Mouse (Mus musculus): Measurements from ENCODE around the gene Pigt. TPM values are rescaled to one million over a fixed set of nuclear protein-coding genes. Genes with fewer than 3 reads are reported as not detected.
A peak's percentile ranks its signal among the peaks of the same experiment; 100 is the strongest.

The Pigt gene
- polyA plus RNA-seq, 1 experiment: 39.1 TPM

DNA sequence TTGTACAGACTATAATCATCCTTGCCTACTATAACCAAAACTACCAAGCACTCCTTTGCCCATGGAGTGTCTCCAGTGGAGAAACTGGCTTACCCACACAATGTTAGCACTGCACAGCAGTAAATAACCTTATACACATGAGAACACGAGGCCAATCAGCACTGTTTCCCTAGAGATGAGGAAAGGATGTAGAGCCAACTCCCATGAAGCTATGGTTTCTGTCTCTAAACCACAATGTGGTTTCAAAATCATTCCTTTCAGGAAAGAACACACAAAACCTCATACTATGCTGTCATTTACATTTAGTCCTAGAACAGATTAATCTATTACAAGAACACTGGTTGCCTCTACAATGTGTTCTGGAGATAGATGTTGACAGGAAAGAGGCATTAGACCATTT lies 989 bp upstream of the Pigt start:
- no peak overlapping the region for H3K4me3 ChIP-seq (replicated peaks; ENCODE audit: control insufficient read depth, low read depth, low read length)
- no peaks in the 10 kb centered on the region for H3K4me1 ChIP-seq (ENCODE audit: control insufficient read depth, insufficient read depth, low read length)
- no peak overlapping the region for H3K27ac ChIP-seq (ENCODE audit: control insufficient read depth, insufficient read depth, low read depth, low read length, poor library complexity)
- WGBS: 0% methylated on average over 1 of the region's 1 CpGs
- TF ChIP-seq POLR2A (IDR thresholded peaks at IDR 0.05; ENCODE audit: borderline replicate concordance, control insufficient read depth, low read depth, low read length) (no peak), CTCF (IDR thresholded peaks at IDR 0.05; ENCODE audit: control insufficient read depth, insufficient read depth, low read length) (no peak)

DNA sequence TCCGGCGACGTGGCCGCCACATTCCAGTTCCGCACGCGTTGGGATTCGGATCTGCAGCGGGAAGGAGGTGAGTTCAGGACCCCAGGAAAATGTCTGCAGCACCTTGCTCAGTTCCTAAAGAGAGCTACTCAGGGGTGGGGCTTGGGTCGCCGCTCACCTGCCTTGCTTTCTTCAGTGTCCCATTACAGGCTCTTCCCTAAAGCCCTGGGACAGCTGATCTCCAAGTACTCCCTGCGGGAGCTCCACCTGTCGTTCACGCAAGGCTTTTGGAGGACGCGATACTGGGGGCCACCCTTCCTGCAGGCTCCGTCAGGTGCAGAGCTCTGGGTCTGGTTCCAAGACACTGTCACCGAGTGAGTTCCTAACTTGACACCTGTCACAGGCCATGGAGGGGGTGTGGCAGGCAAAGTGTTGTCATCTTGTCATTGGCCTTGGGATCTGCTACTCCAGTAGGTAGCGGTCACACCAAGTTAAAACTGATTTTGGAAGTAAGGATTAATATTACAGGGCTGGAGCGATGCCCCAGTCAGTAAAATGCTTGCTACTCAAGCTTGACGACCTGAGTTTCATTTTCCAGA lies 460 bp downstream of the Pigt start:
- WGBS: 5% methylated on average over 21 of the region's 21 CpGs
- Histone ChIP-seq H3K27ac (ENCODE audit: control insufficient read depth, insufficient read depth, low read depth, low read length, poor library complexity) (peak overlapping the region; percentile 9; the same call in 1 of the 2 replicates), H3K4me1 (ENCODE audit: control insufficient read depth, insufficient read depth, low read length) (no peaks in the 10 kb centered on the region), H3K4me3 (replicated peaks; ENCODE audit: control insufficient read depth, low read depth, low read length) (peak overlapping the region; percentile 92)
- TF ChIP-seq CTCF (IDR thresholded peaks at IDR 0.05; ENCODE audit: control insufficient read depth, insufficient read depth, low read length): no peak
- no peak for TF ChIP-seq POLR2A (IDR thresholded peaks at IDR 0.05; ENCODE audit: borderline replicate concordance, control insufficient read depth, low read depth, low read length)

DNA sequence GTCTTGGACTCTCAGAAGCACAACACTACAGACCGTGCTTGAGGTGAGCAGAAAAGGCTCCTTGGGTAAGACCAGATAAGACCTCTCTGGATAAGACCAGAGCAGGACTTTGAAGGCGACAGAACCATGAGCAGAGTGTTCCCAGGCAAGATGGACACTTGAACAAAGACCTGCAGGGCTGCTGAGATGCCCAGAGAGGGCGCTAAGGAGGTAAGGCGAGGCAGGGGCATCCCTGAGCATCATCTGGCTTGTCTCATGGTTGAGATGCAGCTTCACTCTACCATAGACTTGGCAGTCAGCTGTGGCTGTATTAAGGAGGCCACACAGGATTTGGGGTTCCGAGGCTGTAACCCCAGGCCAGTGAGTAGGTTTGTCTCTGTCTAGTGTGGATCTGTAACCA lies 2.0 kb downstream of the Pigt start:
- Histone ChIP-seq H3K27ac (ENCODE audit: control insufficient read depth, insufficient read depth, low read depth, low read length, poor library complexity) (no peak overlapping the region), H3K4me3 (replicated peaks; ENCODE audit: control insufficient read depth, low read depth, low read length) (no peak overlapping the region), H3K4me1 (ENCODE audit: control insufficient read depth, insufficient read depth, low read length) (no peaks in the 10 kb centered on the region)
- no peak for TF ChIP-seq POLR2A (IDR thresholded peaks at IDR 0.05; ENCODE audit: borderline replicate concordance, control insufficient read depth, low read depth, low read length)
- TF ChIP-seq CTCF (IDR thresholded peaks at IDR 0.05; ENCODE audit: control insufficient read depth, insufficient read depth, low read length): no peak
- WGBS: 81% methylated on average over 5 of the region's 5 CpGs

DNA sequence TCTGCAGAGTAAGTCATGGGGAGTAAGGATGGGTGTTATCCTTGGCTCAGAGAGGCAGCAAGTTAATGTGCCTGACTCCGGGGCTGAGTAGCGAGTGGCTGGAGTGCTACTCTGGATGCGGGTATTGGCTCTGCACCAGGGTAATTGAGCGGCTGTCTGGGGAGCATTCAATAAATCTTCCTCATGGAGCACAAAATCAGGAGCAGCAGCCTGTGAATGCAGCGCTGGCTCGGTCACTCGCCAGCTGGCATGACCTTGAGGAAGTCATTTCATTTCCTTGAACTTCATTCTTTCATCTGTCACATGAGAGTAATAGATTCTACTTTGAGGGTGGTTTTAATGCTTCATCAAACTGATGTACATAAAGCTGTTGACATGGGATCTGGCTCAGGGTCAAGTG lies 3.2 kb downstream of the Pigt start:
- Histone ChIP-seq H3K27ac (ENCODE audit: control insufficient read depth, insufficient read depth, low read depth, low read length, poor library complexity) (no peak overlapping the region), H3K4me1 (ENCODE audit: control insufficient read depth, insufficient read depth, low read length) (no peaks in the 10 kb centered on the region), H3K4me3 (replicated peaks; ENCODE audit: control insufficient read depth, low read depth, low read length) (no peak overlapping the region)
- TF ChIP-seq POLR2A (IDR thresholded peaks at IDR 0.05; ENCODE audit: borderline replicate concordance, control insufficient read depth, low read depth, low read length) (no peak), CTCF (IDR thresholded peaks at IDR 0.05; ENCODE audit: control insufficient read depth, insufficient read depth, low read length) (no peak)
- WGBS: 90% methylated on average over 7 of the region's 7 CpGs

DNA sequence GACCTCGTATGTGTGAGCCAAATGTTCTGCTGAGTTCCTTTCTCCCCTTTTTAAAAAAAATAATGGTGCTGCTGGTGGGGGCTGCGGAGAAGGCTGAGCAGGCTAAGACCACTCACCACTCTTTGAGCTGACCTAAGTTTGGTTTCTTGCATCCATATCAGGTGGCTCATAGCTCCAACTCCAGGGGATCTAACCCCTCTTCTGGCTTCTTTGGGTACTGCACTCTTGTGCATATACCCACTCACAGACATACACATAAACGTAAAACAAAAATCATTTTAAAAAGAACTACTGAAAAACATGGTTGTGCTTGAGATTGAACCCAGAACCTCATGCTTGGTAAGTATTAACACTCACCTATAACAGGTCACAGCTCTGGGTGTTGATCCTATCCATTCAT lies 7.6 kb downstream of the Pigt start:
- TF ChIP-seq CTCF (IDR thresholded peaks at IDR 0.05; ENCODE audit: control insufficient read depth, insufficient read depth, low read length) (no peak), POLR2A (IDR thresholded peaks at IDR 0.05; ENCODE audit: borderline replicate concordance, control insufficient read depth, low read depth, low read length) (no peak)
- Histone ChIP-seq H3K27ac (ENCODE audit: control insufficient read depth, insufficient read depth, low read depth, low read length, poor library complexity) (no peak overlapping the region), H3K4me3 (replicated peaks; ENCODE audit: control insufficient read depth, low read depth, low read length) (no peak overlapping the region), H3K4me1 (ENCODE audit: control insufficient read depth, insufficient read depth, low read length) (no peaks in the 10 kb centered on the region)
- WGBS: 90% methylated on average over 3 of the region's 3 CpGs

DNA sequence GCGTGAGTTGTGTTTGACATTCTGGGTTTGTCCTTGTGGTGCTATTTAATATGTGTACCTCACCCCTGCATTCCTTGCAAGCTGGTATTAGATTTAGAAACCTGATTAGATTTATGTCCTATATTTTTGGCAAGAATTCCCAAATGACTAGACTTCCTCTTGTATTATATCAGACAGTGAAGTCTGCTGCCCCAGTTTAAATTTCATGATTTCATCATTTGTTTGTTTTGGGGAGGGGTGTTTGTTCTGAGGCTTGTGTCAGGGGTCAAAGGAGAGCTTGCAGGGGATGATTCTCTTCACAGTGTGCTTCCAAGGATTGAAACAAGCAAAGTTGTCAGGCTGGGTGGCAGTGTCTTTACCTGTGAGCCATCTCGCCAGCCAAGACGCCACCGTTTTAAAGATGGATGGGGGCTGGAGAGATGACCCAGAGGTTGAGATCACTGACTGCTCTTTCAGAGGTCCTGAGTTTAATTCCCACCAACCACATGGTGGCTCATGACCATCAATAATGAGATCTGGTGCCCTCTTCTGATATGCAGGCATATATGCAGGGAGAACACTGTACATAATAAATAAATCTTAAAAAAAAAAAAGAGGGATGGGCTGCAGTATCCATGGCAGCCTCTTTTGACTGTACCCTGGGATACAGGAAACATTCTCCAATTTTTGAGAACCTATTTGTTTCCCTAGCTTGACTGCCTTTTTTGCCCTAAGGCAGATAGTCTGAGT lies 8.5 kb downstream of the Pigt start:
- no peak overlapping the region for H3K4me3 ChIP-seq (replicated peaks; ENCODE audit: control insufficient read depth, low read depth, low read length)
- no peak overlapping the region for H3K27ac ChIP-seq (ENCODE audit: control insufficient read depth, insufficient read depth, low read depth, low read length, poor library complexity)
- 90% methylated on average over 4 of the region's 4 CpGs for WGBS
- H3K4me1 ChIP-seq (ENCODE audit: control insufficient read depth, insufficient read depth, low read length): no peaks in the 10 kb centered on the region
- TF ChIP-seq POLR2A (IDR thresholded peaks at IDR 0.05; ENCODE audit: borderline replicate concordance, control insufficient read depth, low read depth, low read length): no peak
- no peak for TF ChIP-seq CTCF (IDR thresholded peaks at IDR 0.05; ENCODE audit: control insufficient read depth, insufficient read depth, low read length)

DNA sequence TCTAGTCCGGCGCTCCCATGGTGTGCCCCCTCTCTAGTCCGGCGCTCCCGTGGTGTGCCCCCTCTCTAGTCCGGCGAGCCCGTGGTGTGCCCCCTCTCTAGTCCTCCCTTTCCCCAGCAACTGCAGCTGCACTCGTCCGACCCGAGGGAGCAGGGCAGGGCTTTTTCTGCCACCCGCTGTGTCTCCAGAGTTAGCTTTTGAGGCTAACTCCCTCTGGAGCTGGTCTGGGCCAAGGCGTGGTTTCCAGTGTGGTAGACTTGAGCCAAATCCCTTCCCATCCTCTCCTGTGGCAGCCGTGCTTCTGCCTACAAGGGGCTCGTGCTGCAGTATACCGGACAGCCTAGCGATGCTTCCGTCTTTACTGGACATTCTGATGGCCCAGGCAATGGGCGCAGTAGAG lies 10.5 kb downstream of the Pigt start:
- no peak for TF ChIP-seq CTCF (IDR thresholded peaks at IDR 0.05; ENCODE audit: control insufficient read depth, insufficient read depth, low read length)
- no peak for TF ChIP-seq POLR2A (IDR thresholded peaks at IDR 0.05; ENCODE audit: borderline replicate concordance, control insufficient read depth, low read depth, low read length)
- Histone ChIP-seq H3K4me3 (replicated peaks; ENCODE audit: control insufficient read depth, low read depth, low read length) (no peak overlapping the region), H3K4me1 (ENCODE audit: control insufficient read depth, insufficient read depth, low read length) (no peaks in the 10 kb centered on the region), H3K27ac (ENCODE audit: control insufficient read depth, insufficient read depth, low read depth, low read length, poor library complexity) (no peak overlapping the region)
- 90% methylated on average over 19 of the region's 19 CpGs for WGBS

DNA sequence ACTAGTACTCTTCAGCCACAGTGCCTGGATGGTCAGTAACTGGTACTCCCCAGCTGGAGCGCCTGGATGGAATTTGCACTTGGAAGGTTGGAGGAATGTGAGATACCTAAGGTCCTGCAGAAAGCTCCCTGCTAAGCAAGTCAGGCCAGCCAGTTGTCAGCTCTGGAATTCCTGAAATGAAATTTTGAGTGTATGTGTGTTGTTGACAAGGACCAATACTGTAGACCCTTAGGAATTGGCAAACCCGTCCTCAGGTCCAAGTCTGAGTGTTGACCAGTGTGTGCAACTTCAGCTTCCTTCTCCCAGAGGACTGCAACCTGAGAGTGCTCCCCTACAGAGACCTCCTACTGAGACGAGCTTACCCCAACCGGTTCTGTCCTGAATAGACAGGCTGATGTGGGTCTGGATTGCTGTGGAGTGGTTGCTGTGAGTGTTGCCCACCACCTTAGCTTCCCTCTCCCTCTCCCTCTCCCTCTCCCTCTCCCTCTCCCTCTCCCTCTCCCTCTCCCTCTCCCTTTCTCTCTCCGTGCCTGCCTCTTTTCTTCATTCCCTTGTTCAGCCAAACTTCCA lies 13.4 kb downstream of the Pigt start:
- TF ChIP-seq POLR2A (IDR thresholded peaks at IDR 0.05; ENCODE audit: borderline replicate concordance, control insufficient read depth, low read depth, low read length) (no peak), CTCF (IDR thresholded peaks at IDR 0.05; ENCODE audit: control insufficient read depth, insufficient read depth, low read length) (no peak)
- WGBS: 65% methylated on average over 5 of the region's 5 CpGs
- Histone ChIP-seq H3K4me1 (ENCODE audit: control insufficient read depth, insufficient read depth, low read length) (no peaks in the 10 kb centered on the region), H3K27ac (ENCODE audit: control insufficient read depth, insufficient read depth, low read depth, low read length, poor library complexity) (no peak overlapping the region), H3K4me3 (replicated peaks; ENCODE audit: control insufficient read depth, low read depth, low read length) (no peak overlapping the region)

Data from bone marrow, adult 2 months (tissue).